Mouse (Mus musculus) E14TG2a.4 (cell line): ENCODE results near the gene Epb41l4b.
A peak's percentile ranks its signal among the peaks of the same experiment; 100 is the strongest.

Source experiments
- H3K27me3 ChIP-seq: 2 replicates; pipeline ENCODE4 v1.6.1; 2014; ENCODE audit warnings: low read length, control low read depth; ENCODE audit not compliant: insufficient read depth
- H3K36me3 ChIP-seq: 2 replicates; pipeline ENCODE4 v1.6.1; 2014; ENCODE audit warnings: low read length, control low read depth; ENCODE audit not compliant: insufficient read depth
- H3K4me1 ChIP-seq: replicated peaks from 2 replicates; pipeline ENCODE4 v1.6.1; 2014; ENCODE audit warnings: low read depth, low read length, control low read depth
- H3K4me3 ChIP-seq: replicated peaks from 2 replicates; pipeline ENCODE4 v1.5.1; 2014; ENCODE audit warnings: mild to moderate bottlenecking, low read length
- H3K9me3 ChIP-seq: 2 replicates; pipeline ENCODE4 v1.6.1; 2014; ENCODE audit warnings: low read length, control low read depth
- CTCF ChIP-seq: conservative IDR thresholded peaks from 2 replicates; pipeline ENCODE4 v1.5.1; 2014; ENCODE audit warnings: low read length
- NANOG ChIP-seq: IDR thresholded peaks from 2 replicates; pipeline ENCODE4 v1.6.1; 2014; ENCODE audit warnings: borderline replicate concordance, low read length, mixed read lengths
- POU5F1 ChIP-seq: IDR thresholded peaks from 2 replicates; pipeline ENCODE4 v1.6.1; 2014; ENCODE audit warnings: low read length, borderline replicate concordance

Gene Epb41l4b

DNA sequence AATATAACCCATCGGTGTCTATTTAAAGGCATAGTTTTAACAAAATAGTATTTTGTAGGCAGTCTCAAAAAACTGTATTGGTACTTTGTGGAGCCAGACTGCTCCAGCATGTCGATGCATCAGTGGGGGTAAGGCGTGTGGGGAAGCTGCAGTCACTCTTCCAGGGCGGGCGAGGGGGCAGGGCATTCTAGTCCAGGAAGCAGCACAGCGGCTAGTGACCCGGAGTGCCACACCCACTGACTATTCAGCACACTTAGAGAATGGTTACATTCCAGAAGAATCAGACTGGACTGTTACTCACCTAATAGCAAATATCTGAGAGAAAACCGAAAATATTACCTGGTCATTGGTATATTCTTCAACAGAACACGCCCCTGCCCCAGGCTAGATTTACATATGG, 185.7 kb downstream of the Epb41l4b start:
- Histone ChIP-seq H3K36me3 (no peaks in the 10 kb centered on the region), H3K4me1 (peaks cover 51% of the 10 kb centered on the region), H3K4me3 (no peak overlapping the region), H3K9me3 (no peaks in the 10 kb centered on the region), H3K27me3 (no peaks in the 10 kb centered on the region)
- TF ChIP-seq NANOG = no peak
- no peak for TF ChIP-seq CTCF
- TF ChIP-seq POU5F1 = no peak

DNA sequence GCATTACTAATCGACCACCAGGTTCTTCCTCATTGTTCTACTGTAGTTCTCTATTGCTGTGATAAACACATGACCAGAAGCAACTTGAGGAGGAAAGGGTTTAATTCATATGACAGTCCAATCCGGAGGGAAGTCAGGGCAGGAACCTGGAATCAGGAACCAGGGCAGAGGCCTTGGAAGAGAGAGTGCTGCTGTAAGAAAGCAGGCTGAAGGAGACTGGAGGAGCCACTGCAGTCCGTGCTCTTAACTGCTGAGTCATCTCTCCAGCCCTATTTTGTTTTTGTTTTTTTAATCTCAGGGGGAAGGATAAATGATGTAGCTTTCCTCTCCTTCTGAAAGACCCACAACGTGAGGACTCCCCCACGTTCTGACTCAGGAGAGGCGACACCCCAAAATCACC, 190.0 kb downstream of the Epb41l4b start:
- no peaks in the 10 kb centered on the region for H3K27me3 ChIP-seq
- no peaks in the 10 kb centered on the region for H3K36me3 ChIP-seq
- H3K4me3 ChIP-seq = peak overlapping the region; percentile 13
- H3K9me3 ChIP-seq = no peaks in the 10 kb centered on the region
- TF ChIP-seq CTCF (no peak), POU5F1 (no peak), NANOG (no peak)
- H3K4me1 ChIP-seq = peaks cover 85% of the 10 kb centered on the region

DNA sequence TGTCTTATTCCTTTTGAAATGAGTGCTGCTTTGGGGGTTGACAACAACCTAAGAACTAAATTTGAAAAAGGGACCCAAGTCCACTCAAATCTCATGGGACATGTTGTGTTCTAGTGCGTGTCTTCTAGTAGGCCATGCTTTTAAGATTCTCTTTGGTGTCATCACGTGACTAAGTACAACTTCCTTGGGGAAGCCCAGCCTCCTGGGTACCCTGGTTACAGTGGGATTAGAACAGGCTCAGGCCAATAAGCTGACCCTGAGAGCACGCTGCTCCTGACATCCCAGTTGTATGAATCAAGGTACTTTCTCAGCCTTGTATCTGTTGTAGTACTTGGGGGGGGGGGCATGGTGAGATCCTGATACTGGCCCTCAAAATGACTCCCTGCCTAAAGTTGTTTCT, 191.5 kb downstream of the Epb41l4b start:
- no peak for TF ChIP-seq POU5F1
- no peak for TF ChIP-seq NANOG
- TF ChIP-seq CTCF = no peak
- H3K27me3 ChIP-seq = no peaks in the 10 kb centered on the region
- no peaks in the 10 kb centered on the region for H3K9me3 ChIP-seq
- peaks cover 80% of the 10 kb centered on the region for H3K4me1 ChIP-seq
- H3K36me3 ChIP-seq = no peaks in the 10 kb centered on the region
- H3K4me3 ChIP-seq = no peak overlapping the region

DNA sequence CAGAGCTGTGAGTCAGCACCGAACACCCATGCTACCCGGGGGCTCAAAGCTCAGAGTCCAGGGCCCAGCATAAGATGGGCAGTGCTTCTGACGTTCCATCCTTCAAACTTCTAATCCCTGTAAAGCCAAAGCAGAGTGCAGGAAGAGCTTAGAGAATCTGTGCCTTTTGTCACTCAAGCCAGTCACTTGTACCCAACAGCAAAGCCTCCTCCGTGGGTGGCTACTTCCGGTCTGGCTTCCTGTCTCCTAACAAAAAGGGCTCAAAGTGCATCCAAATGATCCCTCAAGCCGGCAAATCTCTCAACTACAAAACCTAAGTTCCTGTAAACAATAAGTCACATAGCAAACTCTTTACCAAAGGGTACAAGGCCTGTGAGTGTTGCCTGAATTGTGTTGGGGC, 193.7 kb downstream of the Epb41l4b start:
- Histone ChIP-seq H3K4me3 (no peak overlapping the region; the same call in 1 of the 2 replicates), H3K9me3 (no peaks in the 10 kb centered on the region), H3K4me1 (peaks cover 74% of the 10 kb centered on the region), H3K36me3 (peaks cover 11% of the 10 kb centered on the region), H3K27me3 (no peaks in the 10 kb centered on the region)
- TF ChIP-seq CTCF (no peak), POU5F1 (no peak), NANOG (no peak)

DNA sequence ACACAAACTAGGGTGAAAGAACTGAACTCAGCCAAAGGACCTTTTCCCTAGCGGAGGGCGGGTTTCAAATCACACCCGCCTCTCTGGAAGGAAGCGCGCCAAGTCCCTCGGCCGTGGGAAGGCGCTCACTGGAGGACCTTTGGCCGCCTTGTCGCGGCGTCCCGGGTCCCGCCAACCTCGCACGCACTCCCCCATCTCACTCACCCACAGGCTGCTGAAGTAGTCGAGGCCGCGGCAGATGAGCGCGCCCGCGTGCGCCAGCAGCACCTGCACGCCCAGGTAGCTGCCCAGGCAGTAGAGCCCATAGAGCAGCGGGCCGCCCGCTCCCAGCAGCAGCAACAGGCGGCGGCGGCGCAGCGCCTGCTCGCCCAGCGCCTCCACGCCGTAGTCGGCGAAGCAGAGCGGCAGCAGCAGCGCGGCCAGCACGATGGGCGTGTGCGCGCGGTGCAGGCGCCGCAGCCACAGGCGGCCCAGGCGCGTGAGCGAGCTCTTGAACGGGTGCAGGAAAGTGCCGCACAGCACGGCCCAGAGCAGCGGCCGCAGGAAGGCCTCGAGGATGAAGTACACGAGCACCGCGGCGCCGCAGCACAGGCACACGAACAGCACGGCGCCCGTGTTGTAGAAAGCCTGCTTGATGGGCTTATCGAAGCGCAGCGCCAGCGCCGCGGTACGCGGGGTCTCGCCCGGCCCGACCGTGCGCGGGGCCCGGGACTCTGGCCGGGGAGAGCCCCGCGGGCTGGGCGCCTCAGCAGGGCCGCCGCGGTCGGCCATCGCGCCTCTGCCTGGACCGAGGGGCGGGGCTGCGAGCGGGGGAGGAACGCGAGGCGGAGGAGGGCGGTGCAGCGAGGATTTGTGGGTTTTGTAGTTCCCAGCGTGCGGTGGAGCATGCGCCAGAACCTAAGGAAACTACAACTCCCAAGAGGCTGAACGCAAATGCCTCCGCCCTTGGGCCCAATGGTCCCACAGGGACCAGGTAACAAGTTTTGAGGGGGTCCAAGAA, 196.3 kb downstream of the Epb41l4b start, which contains the start of gene Tmem245:
Tmem245 (minus strand) TSS at position 797 of the 1,000 bp plus-strand sequence.
- Histone ChIP-seq H3K36me3 (peaks cover 34% of the 10 kb centered on the region), H3K27me3 (no peaks in the 10 kb centered on the region), H3K9me3 (no peaks in the 10 kb centered on the region), H3K4me3 (peak within 1 kb of the TSS; percentile 94), H3K4me1 (peaks cover 79% of the 10 kb centered on the region)
- TF ChIP-seq NANOG = no peak

DNA sequence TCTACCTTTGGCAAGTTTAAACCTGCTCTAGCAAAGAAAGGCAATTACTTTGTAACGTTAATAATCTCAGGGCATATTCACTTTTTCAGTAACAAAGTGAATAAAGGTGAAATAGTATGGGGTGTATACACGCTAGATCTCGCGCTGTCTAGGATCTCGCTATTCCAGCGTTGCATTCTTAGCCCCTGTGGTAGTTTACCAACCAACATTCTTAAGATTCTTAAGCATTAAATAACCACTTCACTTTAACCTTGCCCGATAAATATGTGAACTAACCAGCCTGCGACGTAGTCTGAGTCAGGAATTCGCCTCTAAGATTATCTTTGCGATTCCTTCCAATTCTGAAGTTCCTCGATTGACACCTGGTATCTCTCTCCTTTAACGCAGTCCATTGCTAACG, 197.1 kb downstream of the Epb41l4b start:
- no peaks in the 10 kb centered on the region for H3K27me3 ChIP-seq
- peaks cover 79% of the 10 kb centered on the region for H3K4me1 ChIP-seq
- peak overlapping the region; percentile 94 for H3K4me3 ChIP-seq
- no peaks in the 10 kb centered on the region for H3K9me3 ChIP-seq
- H3K36me3 ChIP-seq = peaks cover 34% of the 10 kb centered on the region
- no peak for TF ChIP-seq POU5F1
- no peak for TF ChIP-seq NANOG

DNA sequence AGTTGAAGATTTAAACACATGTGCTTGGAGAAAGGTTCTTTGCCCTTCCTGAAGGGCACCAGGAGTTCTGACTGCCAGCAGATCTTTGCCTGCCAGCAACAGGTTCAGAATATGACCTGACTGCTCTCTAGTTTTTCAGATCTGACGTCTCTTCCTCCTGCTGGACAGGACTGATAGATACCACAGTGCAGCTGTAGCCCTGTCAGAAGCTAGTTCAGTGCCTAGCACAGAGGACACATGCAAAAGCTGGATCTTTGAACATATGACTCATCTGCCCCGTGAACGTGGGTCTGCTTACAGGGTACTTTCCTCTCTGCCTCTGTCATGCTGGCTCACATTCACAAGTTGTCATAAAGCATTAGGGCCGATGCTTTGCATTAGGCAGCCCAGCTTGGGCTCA, 199.0 kb downstream of the Epb41l4b start:
- peak overlapping the region; percentile 21 for H3K4me3 ChIP-seq

DNA sequence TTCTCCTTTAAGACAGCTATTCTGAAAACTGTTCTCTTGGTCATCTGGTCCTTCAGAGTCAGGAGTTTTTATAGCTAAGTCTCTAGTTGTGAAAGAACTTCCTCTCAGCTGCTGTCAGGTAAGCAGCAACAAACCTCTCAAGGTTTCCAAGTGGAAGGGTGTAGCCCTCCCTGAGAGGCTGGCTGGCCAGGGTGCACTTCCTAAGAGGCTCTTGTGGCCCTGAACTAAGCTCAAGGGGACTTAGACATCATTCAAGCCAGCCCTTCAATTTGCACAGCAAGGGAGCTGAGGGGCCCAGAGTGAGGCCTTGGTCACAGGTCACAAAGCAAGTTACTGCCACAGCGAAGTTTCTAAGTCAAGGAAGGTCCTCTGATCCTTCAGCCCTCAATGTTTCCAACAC, 200.0 kb downstream of the Epb41l4b start:
- H3K36me3 ChIP-seq = peaks cover 50% of the 10 kb centered on the region
- TF ChIP-seq POU5F1 = no peak
- no peak for TF ChIP-seq NANOG
- TF ChIP-seq CTCF = no peak
- peaks cover 83% of the 10 kb centered on the region for H3K4me1 ChIP-seq
- no peaks in the 10 kb centered on the region for H3K27me3 ChIP-seq
- no peak overlapping the region; the same call in 1 of the 2 replicates for H3K4me3 ChIP-seq
- H3K9me3 ChIP-seq = no peaks in the 10 kb centered on the region

More for the DNA sequence above, 199.0 kb downstream of the Epb41l4b start:
- peaks cover 82% of the 10 kb centered on the region for H3K4me1 ChIP-seq
- H3K9me3 ChIP-seq = no peaks in the 10 kb centered on the region
- no peaks in the 10 kb centered on the region for H3K27me3 ChIP-seq
- TF ChIP-seq NANOG (no peak), CTCF (no peak), POU5F1 (no peak)
- peaks cover 41% of the 10 kb centered on the region for H3K36me3 ChIP-seq
